Mouse (Mus musculus) left cerebral cortex, adult 18-20 months (tissue): ENCODE data around the gene Cdh23. TPM values are rescaled to one million over a fixed set of nuclear protein-coding genes. Genes with fewer than 3 reads are reported as not detected.

Source experiments
- DNase-seq, 2 experiments: peaks; one replicate each; pipeline ENCODE4 v3.0.0; 2021 to 2022; ENCODE audit warnings: low spot score in 2 of 2, mixed read lengths in 1 of 2
- total RNA-seq, 2 experiments: library from RNA; stranded (reverse); gene quantifications; 2 replicates each; pipeline ENCODE4 v1.2.3; 2021

The Cdh23 gene
- total RNA-seq, 2 experiments from 2014 or later = 2.1 to 2.2 TPM

GRCm38 (mm10) chr10:60287726-60288125 lies 408.6 kb downstream of the Cdh23 start:
- DNase-seq = no peak

GRCm38 (mm10) chr10:60287161-60287560 lies 409.1 kb downstream of the Cdh23 start:
- DNase-seq = no peak

GRCm38 (mm10) chr10:60286546-60286945 lies 409.7 kb downstream of the Cdh23 start:
- DNase-seq = no peak

- peak; percentile 79 to 82 for DNase-seq
Measured at GRCm38 (mm10) chr10:60285676-60286372, 410.5 kb downstream of the Cdh23 start.

GRCm38 (mm10) chr10:60285183-60285582 lies 411.1 kb downstream of the Cdh23 start:
- DNase-seq = no peak

- no peak for DNase-seq
Measured at GRCm38 (mm10) chr10:60284676-60285111, 411.6 kb downstream of the Cdh23 start.

- DNase-seq = no peak
Measured at GRCm38 (mm10) chr10:60284248-60284647, 412.0 kb downstream of the Cdh23 start.

GRCm38 (mm10) chr10:60282116-60283014 lies 413.9 kb downstream of the Cdh23 start:
- no peak for DNase-seq

- DNase-seq = no peak
Measured at GRCm38 (mm10) chr10:60281571-60282050, 414.7 kb downstream of the Cdh23 start.

GRCm38 (mm10) chr10:60280353-60280752 lies 415.9 kb downstream of the Cdh23 start:
- no peak for DNase-seq

GRCm38 (mm10) chr10:60279941-60280301 lies 416.4 kb downstream of the Cdh23 start:
- peak; percentile 81 to 89 for DNase-seq

- no peak for DNase-seq
Measured at GRCm38 (mm10) chr10:60279290-60279940, 416.9 kb downstream of the Cdh23 start.

GRCm38 (mm10) chr10:60278786-60279185 lies 417.5 kb downstream of the Cdh23 start:
- DNase-seq = no peak

- no peak for DNase-seq
Measured at GRCm38 (mm10) chr10:60278006-60278399, 418.3 kb downstream of the Cdh23 start.

- peak; percentile 93 to 95 for DNase-seq
Measured at GRCm38 (mm10) chr10:60277207-60278005, 418.9 kb downstream of the Cdh23 start, which contains the start of gene Psap. Gene Psap, plus strand, starts transcription at chr10:60277627.

- no peak for DNase-seq
Measured at GRCm38 (mm10) chr10:60273382-60273781, 422.9 kb downstream of the Cdh23 start.

- DNase-seq = no peak
Measured at GRCm38 (mm10) chr10:60272241-60272640, 424.0 kb downstream of the Cdh23 start.

- no peak for DNase-seq
Measured at GRCm38 (mm10) chr10:60271015-60271414, 425.3 kb downstream of the Cdh23 start.

GRCm38 (mm10) chr10:60269141-60270064 lies 426.9 kb downstream of the Cdh23 start:
- DNase-seq = no peak

- DNase-seq = no peak
Measured at GRCm38 (mm10) chr10:60268738-60269137, 427.6 kb downstream of the Cdh23 start.
